Mouse (Mus musculus) forebrain, embryonic 16.5 days (tissue): ENCODE data around the gene Eif2ak3. TPM values are rescaled to one million over a fixed set of nuclear protein-coding genes. Genes with fewer than 3 reads are reported as not detected.

Source experiments
- ATAC-seq: fragments of 200-750 bp; cut with Nextera tagmentation; 2 replicates; pipeline ENCODE4 v1.8.0; 2017; ENCODE audit warnings: mild to moderate bottlenecking, moderate library complexity
- H3K27ac ChIP-seq: fragments of 300-500 bp; sonication (generic); 2 replicates; pipeline ENCODE4 v1.5.1; 2014; ENCODE audit warnings: low read length, control low read depth
- H3K27me3 ChIP-seq: fragments of 300-500 bp; sonication (generic); replicated peaks from 2 replicates; pipeline ENCODE4 v1.6.1; 2014; ENCODE audit warnings: low read length; ENCODE audit not compliant: control insufficient read depth, insufficient read depth
- H3K36me3 ChIP-seq: fragments of 300-500 bp; sonication (generic); 2 replicates; pipeline ENCODE4 v1.6.1; 2014; ENCODE audit not compliant: control insufficient read depth, insufficient read depth
- H3K4me1 ChIP-seq: fragments of 300-500 bp; sonication (generic); replicated peaks from 2 replicates; pipeline ENCODE4 v1.6.1; 2014; ENCODE audit warnings: low read length; ENCODE audit not compliant: control insufficient read depth, insufficient read depth
- H3K4me2 ChIP-seq: fragments of 300-500 bp; sonication (generic); 2 replicates; pipeline ENCODE4 v1.6.1; 2014; ENCODE audit warnings: mild to moderate bottlenecking, low read length, control low read depth
- H3K4me3 ChIP-seq: fragments of 300-500 bp; sonication (generic); replicated peaks from 2 replicates; pipeline ENCODE4 v1.5.1; 2014; ENCODE audit warnings: mild to moderate bottlenecking, low read length, control low read depth
- H3K9ac ChIP-seq: fragments of 300-500 bp; sonication (generic); replicated peaks from 2 replicates; pipeline ENCODE4 v1.6.1; 2014; ENCODE audit warnings: low read depth, low read length, control low read depth
- H3K9me3 ChIP-seq: fragments of 300-500 bp; sonication (generic); 2 replicates; pipeline ENCODE4 v1.6.1; 2016; ENCODE audit warnings: low read length; ENCODE audit not compliant: control insufficient read depth
- WGBS: fragments of 180-500 bp; shearing (Covaris S2); extraction: QIAGEN DNeasy Blood & Tissue Kit; methylation state at CpG from one replicate; pipeline ENCODE4 v1.1.7; 2014; 5-methylcytosine and 5-hydroxymethylcytosine counted together
- polyA plus RNA-seq: library from polyadenylated mRNA; unstranded; fragments of >200 nt; fragmentation: Nextera tagmentation; extraction: Ambion mirVana; gene quantifications from 2 replicates; pipeline ENCODE4 v1.2.1, GENCODE M21; 2015

Eif2ak3 gene
- polyA plus RNA-seq, 1 experiment from 2014 or later: 14.4 TPM

GRCm38 (mm10) chr6:70872128-70872527 is 27.8 kb downstream of the Eif2ak3 start:
- 0 out of 2 replicates have a peak overlapping the region, but pooled peaks have one; percentile 19 for H3K4me2 ChIP-seq
- ATAC-seq: peak; percentile 84
- H3K27me3 ChIP-seq: no peaks in the 10 kb centered on the region
- no peak overlapping the region for H3K4me3 ChIP-seq
- no peaks in the 10 kb centered on the region; the same call in 1 of the 2 replicates for H3K4me1 ChIP-seq
- H3K36me3 ChIP-seq: no peaks in the 10 kb centered on the region
- no peak overlapping the region for H3K9ac ChIP-seq
- WGBS: 34% methylated on average over 10 of the region's 10 CpGs
- no peak overlapping the region for H3K27ac ChIP-seq
- H3K9me3 ChIP-seq: no peaks in the 10 kb centered on the region

GRCm38 (mm10) chr6:70872570-70872969 is 28.3 kb downstream of the Eif2ak3 start:
- H3K27me3 ChIP-seq: no peaks in the 10 kb centered on the region
- H3K4me3 ChIP-seq: no peak overlapping the region
- no peak overlapping the region for H3K27ac ChIP-seq
- H3K9me3 ChIP-seq: no peaks in the 10 kb centered on the region
- WGBS: 52% methylated on average over 7 of the region's 7 CpGs
- no peak overlapping the region for H3K9ac ChIP-seq
- no peak for ATAC-seq
- no peaks in the 10 kb centered on the region for H3K36me3 ChIP-seq
- no peak overlapping the region for H3K4me2 ChIP-seq
- H3K4me1 ChIP-seq: peaks cover 2% of the 10 kb centered on the region; the same call in 1 of the 2 replicates

- Histone ChIP-seq H3K9me3 (no peaks in the 10 kb centered on the region), H3K4me3 (no peak overlapping the region), H3K4me2 (no peak overlapping the region), H3K9ac (no peak overlapping the region), H3K4me1 (peaks cover 4% of the 10 kb centered on the region), H3K36me3 (peaks cover 3% of the 10 kb centered on the region), H3K27ac (no peak overlapping the region), H3K27me3 (no peaks in the 10 kb centered on the region)
- ATAC-seq: no peak
- WGBS: 83% methylated on average over 5 of the region's 5 CpGs
Observed at GRCm38 (mm10) chr6:70874035-70874775, 29.9 kb downstream of the Eif2ak3 start.

GRCm38 (mm10) chr6:70875017-70875416 is 30.7 kb downstream of the Eif2ak3 start:
- H3K36me3 ChIP-seq: peaks cover 7% of the 10 kb centered on the region
- no peak overlapping the region for H3K4me2 ChIP-seq
- WGBS: 93% methylated on average over 1 of the region's 1 CpGs
- no peaks in the 10 kb centered on the region for H3K27me3 ChIP-seq
- H3K9ac ChIP-seq: no peak overlapping the region
- ATAC-seq: no peak
- H3K27ac ChIP-seq: no peak overlapping the region
- no peaks in the 10 kb centered on the region for H3K9me3 ChIP-seq
- peaks cover 4% of the 10 kb centered on the region for H3K4me1 ChIP-seq
- H3K4me3 ChIP-seq: no peak overlapping the region

- 13% methylated on average over 5 of the region's 5 CpGs for WGBS
- no peak overlapping the region for H3K4me3 ChIP-seq
- peak; percentile 77 for ATAC-seq
- H3K4me2 ChIP-seq: no peak overlapping the region
- H3K9me3 ChIP-seq: no peaks in the 10 kb centered on the region
- no peaks in the 10 kb centered on the region for H3K27me3 ChIP-seq
- H3K9ac ChIP-seq: no peak overlapping the region
- no peak overlapping the region for H3K27ac ChIP-seq
- H3K36me3 ChIP-seq: peaks cover 16% of the 10 kb centered on the region
- H3K4me1 ChIP-seq: peaks cover 4% of the 10 kb centered on the region
Observed at GRCm38 (mm10) chr6:70880714-70881304, 36.5 kb downstream of the Eif2ak3 start.

GRCm38 (mm10) chr6:70887993-70888392 is 43.7 kb downstream of the Eif2ak3 start:
- no peak for ATAC-seq
- WGBS: 90% methylated on average over 11 of the region's 11 CpGs
- no peak overlapping the region for H3K9ac ChIP-seq

GRCm38 (mm10) chr6:70898166-70898565 is 53.9 kb downstream of the Eif2ak3 start:
- 75% methylated on average over 6 of the region's 6 CpGs for WGBS
- peaks cover 20% of the 10 kb centered on the region for H3K36me3 ChIP-seq
- no peak overlapping the region for H3K27ac ChIP-seq
- H3K4me2 ChIP-seq: no peak overlapping the region
- no peak overlapping the region for H3K9ac ChIP-seq
- no peak overlapping the region for H3K4me3 ChIP-seq
- H3K4me1 ChIP-seq: peaks cover 5% of the 10 kb centered on the region; the same call in 1 of the 2 replicates
- ATAC-seq: no peak
- H3K9me3 ChIP-seq: no peaks in the 10 kb centered on the region
- no peaks in the 10 kb centered on the region for H3K27me3 ChIP-seq

More at GRCm38 (mm10) chr6:70887993-70888392, 43.7 kb downstream of the Eif2ak3 start:
- H3K27ac ChIP-seq: no peak overlapping the region
- H3K27me3 ChIP-seq: no peaks in the 10 kb centered on the region
- no peaks in the 10 kb centered on the region for H3K9me3 ChIP-seq
- peaks cover 31% of the 10 kb centered on the region for H3K36me3 ChIP-seq
- no peaks in the 10 kb centered on the region for H3K4me1 ChIP-seq
- H3K4me2 ChIP-seq: no peak overlapping the region
- H3K4me3 ChIP-seq: no peak overlapping the region

GRCm38 (mm10) chr6:70899594-70900003 is 55.3 kb downstream of the Eif2ak3 start:
- no peak overlapping the region for H3K4me2 ChIP-seq
- no peaks in the 10 kb centered on the region for H3K27me3 ChIP-seq
- H3K9ac ChIP-seq: no peak overlapping the region
- WGBS: 7% methylated on average over 8 of the region's 8 CpGs
- peak; percentile 84 for ATAC-seq
- no peaks in the 10 kb centered on the region for H3K9me3 ChIP-seq
- peaks cover 23% of the 10 kb centered on the region for H3K36me3 ChIP-seq
- no peak overlapping the region for H3K27ac ChIP-seq
- no peak overlapping the region for H3K4me3 ChIP-seq
- peaks cover 5% of the 10 kb centered on the region; the same call in 1 of the 2 replicates for H3K4me1 ChIP-seq

- 82% methylated on average over 5 of the region's 5 CpGs for WGBS
- Histone ChIP-seq H3K36me3 (peaks cover 20% of the 10 kb centered on the region), H3K4me2 (no peak overlapping the region), H3K9me3 (no peaks in the 10 kb centered on the region), H3K9ac (no peak overlapping the region), H3K4me1 (peaks cover 5% of the 10 kb centered on the region; the same call in 1 of the 2 replicates), H3K4me3 (no peak overlapping the region), H3K27ac (no peak overlapping the region), H3K27me3 (no peaks in the 10 kb centered on the region)
- no peak for ATAC-seq
Observed at GRCm38 (mm10) chr6:70903689-70904088, 59.4 kb downstream of the Eif2ak3 start.
